Mouse (Mus musculus) neural tube, embryonic 14.5 days (tissue): ENCODE measurements at regions not wholly inside any gene's neighbourhood (a gene's known extent, or its start where the extent isn't known, plus 50 kb on each side); places are given as distances from the start of the nearest gene placed in this dataset.

ENCODE experiments used
- ATAC-seq: fragments of 200-750 bp; cut with Nextera tagmentation; 2 replicates; pipeline ENCODE4 v1.8.0; 2017; ENCODE audit warnings: low read depth, mild to moderate bottlenecking, moderate TSS enrichment, moderate library complexity
- H3K27ac ChIP-seq: fragments of 300-500 bp; sonication (generic); 2 replicates; pipeline ENCODE4 v1.5.1; 2014; ENCODE audit warnings: low read depth, mild to moderate bottlenecking, control low read depth, low read length, moderate library complexity, mixed read lengths
- H3K27me3 ChIP-seq: fragments of 300-500 bp; sonication (generic); 2 replicates; pipeline ENCODE4 v1.6.1; 2014; ENCODE audit warnings: low read length; ENCODE audit not compliant: control insufficient read depth, insufficient read depth
- H3K36me3 ChIP-seq: fragments of 300-500 bp; sonication (generic); 2 replicates; pipeline ENCODE4 v1.6.1; 2014; ENCODE audit warnings: low read length, mixed read lengths; ENCODE audit not compliant: control insufficient read depth, insufficient read depth
- H3K4me1 ChIP-seq: fragments of 300-500 bp; sonication (generic); 2 replicates; pipeline ENCODE4 v1.6.1; 2014; ENCODE audit warnings: low read length; ENCODE audit not compliant: control insufficient read depth, insufficient read depth
- H3K4me2 ChIP-seq: fragments of 300-500 bp; sonication (generic); 2 replicates; pipeline ENCODE4 v1.6.1; 2014; ENCODE audit warnings: mild to moderate bottlenecking, low read depth, low read length, control low read depth
- H3K4me3 ChIP-seq: fragments of 300-500 bp; sonication (generic); 2 replicates; pipeline ENCODE4 v1.5.1; 2014; ENCODE audit warnings: low read depth, low read length, control low read depth, mixed read lengths
- H3K9ac ChIP-seq: fragments of 300-500 bp; sonication (generic); replicated peaks from 2 replicates; pipeline ENCODE4 v1.6.1; 2014; ENCODE audit warnings: low read depth, mild to moderate bottlenecking, control low read depth, low read length, mixed read lengths
- H3K9me3 ChIP-seq: fragments of 300-500 bp; sonication (generic); 2 replicates; pipeline ENCODE4 v1.6.1; 2016; ENCODE audit warnings: low read length; ENCODE audit not compliant: control insufficient read depth
- WGBS: fragments of 180-500 bp; shearing (Covaris S2); extraction: QIAGEN DNeasy Blood & Tissue Kit; methylation state at CpG from one replicate; pipeline ENCODE4 v1.1.7; 2014; 5-methylcytosine and 5-hydroxymethylcytosine counted together

DNA sequence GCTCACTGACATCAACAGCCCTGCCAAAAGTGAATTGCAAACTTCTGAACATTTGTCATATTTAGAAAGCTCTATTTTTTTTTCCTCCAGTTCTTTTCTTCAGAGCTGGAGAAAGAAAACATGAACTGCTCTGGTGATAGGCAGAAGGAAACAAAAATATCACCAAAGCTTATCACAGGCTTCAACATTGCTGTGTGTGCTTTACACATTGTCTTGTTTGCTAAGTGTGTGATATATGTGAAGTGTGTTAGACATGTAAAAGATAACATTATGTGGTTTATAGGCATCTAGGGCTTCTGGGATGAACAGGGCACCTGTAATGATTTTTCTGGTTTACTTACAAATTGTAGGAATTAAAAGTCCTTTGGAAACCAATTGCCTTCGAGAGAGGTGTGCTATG lies 229.8 kb upstream of the Nrip1 start:
- Histone ChIP-seq H3K36me3 (no peaks in the 10 kb centered on the region), H3K4me1 (no peaks in the 10 kb centered on the region), H3K4me2 (no peak overlapping the region), H3K27me3 (no peaks in the 10 kb centered on the region), H3K4me3 (no peak overlapping the region), H3K9me3 (no peaks in the 10 kb centered on the region), H3K9ac (no peak overlapping the region), H3K27ac (no peak overlapping the region)
- WGBS, result 68% methylated on average over 1 of the region's 1 CpGs
- ATAC-seq, result no peak

DNA sequence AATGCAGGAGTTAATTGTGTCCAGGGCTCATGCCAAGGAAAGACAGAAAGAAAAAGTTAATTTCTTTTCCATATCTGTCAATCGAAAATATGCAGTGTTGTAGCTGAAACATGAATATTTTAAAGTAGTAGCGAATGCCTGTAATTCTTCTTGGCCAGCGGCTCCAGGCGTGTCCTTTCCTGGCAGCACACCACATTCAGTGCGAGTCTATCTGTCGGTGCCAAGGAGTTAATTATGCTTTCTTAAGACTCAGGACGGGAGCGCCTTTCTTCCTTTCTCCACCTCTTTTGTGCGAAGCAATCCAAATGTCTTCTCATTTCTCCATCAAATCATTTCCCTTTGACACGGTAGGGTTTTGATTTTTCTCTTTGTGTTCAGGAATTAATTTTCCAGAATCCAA lies 226.5 kb upstream of the Nrip1 start:
- no peak for ATAC-seq
- H3K36me3 ChIP-seq, result no peaks in the 10 kb centered on the region
- H3K4me1 ChIP-seq, result no peaks in the 10 kb centered on the region
- H3K4me3 ChIP-seq, result no peak overlapping the region
- no peak overlapping the region for H3K9ac ChIP-seq
- H3K9me3 ChIP-seq, result no peaks in the 10 kb centered on the region
- no peak overlapping the region for H3K27ac ChIP-seq
- no peak overlapping the region for H3K4me2 ChIP-seq
- 72% methylated on average over 10 of the region's 10 CpGs for WGBS
- H3K27me3 ChIP-seq, result no peaks in the 10 kb centered on the region

DNA sequence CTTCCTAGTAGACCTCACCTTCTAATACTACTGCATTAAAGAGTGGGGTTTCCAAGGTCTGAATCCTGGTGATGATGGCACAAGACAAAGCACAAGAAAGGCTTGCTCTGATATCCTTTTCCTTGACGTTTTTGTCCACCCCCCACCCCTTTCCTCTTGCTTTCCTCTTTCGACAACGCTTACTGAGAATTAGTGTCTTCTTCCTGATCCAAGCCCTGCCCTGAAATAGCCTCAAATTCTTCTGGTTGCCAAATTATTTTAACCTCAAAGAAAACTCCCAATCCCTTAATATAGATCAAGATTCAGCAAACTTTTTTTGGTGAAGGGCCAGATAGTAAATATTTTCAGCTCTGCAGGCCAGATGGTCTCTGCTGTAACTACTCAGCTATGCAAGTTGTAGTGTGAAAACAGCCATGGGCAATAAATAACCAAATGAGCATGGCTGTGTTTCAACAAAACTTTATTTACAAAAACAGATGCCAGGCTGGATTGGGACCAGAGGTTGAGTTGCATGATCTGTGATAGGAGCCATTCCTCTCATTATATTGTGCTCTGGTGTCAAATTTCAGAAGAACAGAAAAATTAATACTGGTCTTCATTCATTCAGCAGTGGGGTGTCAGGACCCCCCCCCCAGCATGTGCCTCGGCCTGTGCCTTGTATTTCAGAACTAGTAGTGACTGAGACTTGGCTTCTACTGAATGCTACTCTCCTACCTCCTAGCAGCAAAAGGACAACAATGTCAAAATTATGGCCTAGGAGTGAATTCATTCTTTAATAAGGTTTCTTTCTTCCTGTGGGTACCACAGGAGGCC lies 218.5 kb upstream of the Nrip1 start:
- no peak for ATAC-seq
- H3K27me3 ChIP-seq, result no peaks in the 10 kb centered on the region
- H3K9me3 ChIP-seq, result no peaks in the 10 kb centered on the region
- H3K4me3 ChIP-seq, result no peak overlapping the region
- WGBS, result 78% methylated on average over 4 of the region's 4 CpGs
- H3K9ac ChIP-seq, result no peak overlapping the region
- H3K27ac ChIP-seq, result no peak overlapping the region
- H3K36me3 ChIP-seq, result no peaks in the 10 kb centered on the region
- H3K4me1 ChIP-seq, result no peaks in the 10 kb centered on the region
- H3K4me2 ChIP-seq, result no peak overlapping the region

DNA sequence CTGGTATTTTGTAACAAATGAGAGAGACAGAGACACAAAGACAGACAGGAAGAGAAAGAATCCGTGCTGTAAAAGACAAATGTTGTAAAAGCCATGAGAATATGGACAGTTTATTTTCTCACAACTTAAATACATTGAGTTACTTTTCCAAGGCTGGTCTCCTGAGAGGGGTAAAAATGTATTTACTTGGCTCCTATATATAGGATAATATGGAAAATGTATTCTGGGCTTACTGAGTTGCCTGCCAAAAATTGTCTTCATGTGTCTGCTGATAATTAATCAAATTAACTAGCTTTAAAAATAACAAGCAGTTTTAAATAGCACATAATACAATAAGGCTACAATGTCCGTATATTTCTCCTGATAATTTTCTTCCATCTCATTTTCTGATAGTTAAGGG lies 216.2 kb upstream of the Nrip1 start:
- Histone ChIP-seq H3K27ac (no peak overlapping the region), H3K36me3 (no peaks in the 10 kb centered on the region), H3K27me3 (no peaks in the 10 kb centered on the region), H3K4me2 (no peak overlapping the region), H3K4me3 (no peak overlapping the region), H3K9me3 (no peaks in the 10 kb centered on the region), H3K9ac (no peak overlapping the region), H3K4me1 (no peaks in the 10 kb centered on the region)
- no peak for ATAC-seq
- 76% methylated on average over 2 of the region's 2 CpGs for WGBS

DNA sequence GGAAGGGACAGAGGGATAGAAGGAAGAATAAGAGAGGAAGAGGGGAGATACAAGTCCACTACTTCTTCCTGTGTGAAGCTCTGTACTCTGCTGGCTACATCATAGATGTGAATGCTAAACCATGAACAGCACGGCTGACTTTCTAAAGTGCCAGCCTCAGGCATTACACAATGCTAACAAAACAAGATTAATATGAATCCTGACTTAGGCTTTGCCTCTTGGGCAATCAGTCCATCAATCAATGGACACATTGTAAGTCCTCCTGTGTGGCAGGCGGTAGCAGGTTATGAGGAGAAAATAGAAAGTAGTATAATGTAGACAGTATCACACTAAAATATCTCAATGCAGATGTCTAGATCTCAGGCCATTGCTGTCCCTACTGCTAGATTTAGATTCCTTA lies 203.6 kb upstream of the Nrip1 start:
- H3K36me3 ChIP-seq, result no peaks in the 10 kb centered on the region
- no peaks in the 10 kb centered on the region for H3K4me1 ChIP-seq
- 76% methylated on average over 2 of the region's 2 CpGs for WGBS
- H3K4me2 ChIP-seq, result no peak overlapping the region
- no peak overlapping the region for H3K4me3 ChIP-seq
- ATAC-seq, result no peak
- H3K9me3 ChIP-seq, result no peaks in the 10 kb centered on the region
- no peaks in the 10 kb centered on the region for H3K27me3 ChIP-seq
- no peak overlapping the region for H3K9ac ChIP-seq
- no peak overlapping the region for H3K27ac ChIP-seq

DNA sequence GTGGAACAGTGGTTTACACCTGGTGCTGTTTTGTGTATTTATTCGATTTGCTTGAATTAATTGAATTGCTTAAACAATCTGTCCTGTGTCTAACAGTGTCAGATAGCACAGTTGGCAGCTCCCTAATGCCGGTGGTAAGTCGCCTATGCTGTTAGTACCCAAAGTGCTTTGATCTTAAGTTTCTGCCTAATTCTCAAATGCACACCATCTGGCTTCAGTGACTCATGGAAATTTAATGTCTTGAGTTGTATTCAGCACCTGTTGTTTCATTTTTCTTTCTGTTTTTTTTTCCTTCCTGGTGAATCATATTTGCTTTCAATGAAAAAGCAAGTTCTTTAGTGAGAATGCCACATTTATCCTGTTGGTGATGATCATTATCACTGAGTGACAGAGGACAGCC lies 201.7 kb upstream of the Nrip1 start:
- no peak for ATAC-seq
- Histone ChIP-seq H3K36me3 (no peaks in the 10 kb centered on the region), H3K9me3 (no peaks in the 10 kb centered on the region), H3K9ac (no peak overlapping the region), H3K4me1 (no peaks in the 10 kb centered on the region), H3K4me3 (no peak overlapping the region), H3K27ac (no peak overlapping the region), H3K4me2 (no peak overlapping the region), H3K27me3 (no peaks in the 10 kb centered on the region)
- 78% methylated on average over 3 of the region's 3 CpGs for WGBS

DNA sequence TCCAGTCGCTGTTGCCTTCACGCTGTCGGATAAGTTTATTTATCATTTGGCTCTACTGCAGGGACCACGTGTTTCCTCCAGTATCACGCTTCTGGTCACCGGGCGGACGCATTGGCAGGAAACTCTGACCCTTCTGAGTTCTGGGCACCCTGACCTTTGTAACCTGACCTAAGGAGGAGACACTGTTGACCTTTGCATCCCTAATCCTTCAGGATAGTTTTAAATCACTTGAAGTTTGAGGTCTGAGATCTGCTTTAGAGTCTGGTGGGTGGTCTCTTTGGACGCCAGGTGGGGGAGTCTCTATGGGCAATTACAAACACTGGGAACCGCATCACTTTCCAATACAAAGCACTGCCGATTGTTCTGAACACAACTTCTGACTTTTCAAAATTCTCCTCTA lies 192.6 kb upstream of the Nrip1 start:
- Histone ChIP-seq H3K36me3 (no peaks in the 10 kb centered on the region), H3K9ac (no peak overlapping the region), H3K27ac (no peak overlapping the region), H3K4me2 (no peak overlapping the region), H3K4me3 (no peak overlapping the region), H3K4me1 (no peaks in the 10 kb centered on the region), H3K27me3 (no peaks in the 10 kb centered on the region), H3K9me3 (no peaks in the 10 kb centered on the region)
- no peak for ATAC-seq
- WGBS, result 31% methylated on average over 11 of the region's 11 CpGs

DNA sequence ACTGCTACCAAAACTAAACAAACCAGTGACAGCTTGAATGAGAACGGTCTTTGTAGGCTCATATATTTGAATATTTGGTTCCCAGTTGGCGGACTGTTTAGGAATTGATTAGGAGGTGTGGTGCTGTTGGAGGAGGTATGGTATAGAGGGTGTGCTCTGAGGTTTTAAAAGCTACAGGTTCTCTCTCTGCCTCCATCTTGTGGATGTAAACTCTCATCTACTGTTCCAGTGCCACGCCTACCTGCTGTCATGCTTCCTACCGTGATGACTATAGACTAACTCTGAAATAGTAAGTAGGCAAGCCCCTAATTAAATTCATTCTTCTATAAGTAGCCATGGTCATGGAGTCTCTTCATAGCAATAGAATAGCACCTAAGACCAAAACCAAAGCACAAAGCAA lies 181.2 kb upstream of the Nrip1 start:
- Histone ChIP-seq H3K4me1 (no peaks in the 10 kb centered on the region), H3K9ac (no peak overlapping the region), H3K27ac (no peak overlapping the region), H3K9me3 (no peaks in the 10 kb centered on the region), H3K27me3 (no peaks in the 10 kb centered on the region), H3K36me3 (no peaks in the 10 kb centered on the region), H3K4me2 (no peak overlapping the region), H3K4me3 (no peak overlapping the region)
- ATAC-seq, result no peak
- 87% methylated on average over 4 of the region's 4 CpGs for WGBS

DNA sequence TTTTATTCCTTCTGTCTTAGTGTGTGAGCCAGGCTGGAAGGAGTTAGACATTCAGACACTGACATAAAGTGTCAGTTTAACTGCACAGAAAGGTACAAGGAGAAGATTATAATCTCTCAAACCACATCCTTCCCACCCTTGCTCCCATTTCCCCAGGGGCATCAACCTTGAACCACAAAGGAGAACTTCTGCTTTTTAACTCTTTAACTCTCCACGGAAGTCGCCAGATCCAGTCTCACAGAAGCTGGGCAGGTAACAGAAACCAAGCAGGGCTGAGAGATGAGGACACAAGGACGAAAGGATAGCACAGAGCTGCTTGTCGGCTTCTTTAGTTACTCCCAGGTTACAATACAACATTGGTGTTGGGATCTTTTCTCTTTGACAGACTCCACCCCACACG lies 176.0 kb upstream of the Nrip1 start:
- Histone ChIP-seq H3K4me3 (no peak overlapping the region), H3K36me3 (no peaks in the 10 kb centered on the region), H3K9ac (no peak overlapping the region), H3K27me3 (no peaks in the 10 kb centered on the region), H3K4me1 (no peaks in the 10 kb centered on the region), H3K27ac (no peak overlapping the region), H3K9me3 (no peaks in the 10 kb centered on the region), H3K4me2 (no peak overlapping the region)
- ATAC-seq, result no peak
- WGBS, result 86% methylated on average over 5 of the region's 5 CpGs
